Mouse (Mus musculus) erythroblast, embryonic 14.5 days (primary cell): Measurements from ENCODE around the gene Zfp566. TPM values are rescaled to one million over a fixed set of nuclear protein-coding genes. Genes with fewer than 3 reads are reported as not detected.
A peak's percentile ranks its signal among the peaks of the same experiment; 100 is the strongest.
"Not testable (repeated sequence)": the region's sequence is repeated elsewhere in the genome, so short reads cannot be mapped to it uniquely, and the experiment has no call there.

ENCODE experiments used
- H3K27me3 ChIP-seq: 2 replicates; pipeline ENCODE4 v1.6.1; 2012; ENCODE audit warnings: inconsistent platforms; ENCODE audit not compliant: control insufficient read depth
- H3K36me3 ChIP-seq: 2 replicates; pipeline ENCODE4 v1.6.1; 2012; ENCODE audit warnings: mild to moderate bottlenecking, inconsistent platforms; ENCODE audit not compliant: control insufficient read depth
- H3K4me1 ChIP-seq: 2 replicates; pipeline ENCODE4 v1.6.1; 2012; ENCODE audit warnings: inconsistent platforms; ENCODE audit not compliant: control insufficient read depth
- H3K4me3 ChIP-seq: replicated peaks from 2 replicates; pipeline ENCODE3; 2012; ENCODE audit warnings: moderate library complexity, mild to moderate bottlenecking, inconsistent platforms
- H3K9me3 ChIP-seq: 2 replicates; pipeline ENCODE4 v1.6.1; 2012; ENCODE audit warnings: low read length, inconsistent platforms, mixed read lengths; ENCODE audit not compliant: control insufficient read depth
- GATA1 ChIP-seq: IDR thresholded peaks from 2 replicates; pipeline ENCODE4 v1.6.1; 2012; ENCODE audit warnings: low read length, inconsistent platforms, mixed read lengths
- TAL1 ChIP-seq: IDR thresholded peaks from 3 replicates; pipeline ENCODE4 v1.6.1; 2012; ENCODE audit warnings: low read length, inconsistent platforms, mixed read lengths
- polyA plus RNA-seq: library from polyadenylated mRNA; stranded (reverse); fragments of >175 nt; gene quantifications from 2 replicates; pipeline ENCODE4 v1.2.3, GENCODE M21; 2012

The Zfp566 gene
- not detected in 2 replicates for polyA plus RNA-seq

GRCm38 (mm10) chr7:30090092-30090969 is at the start of gene Zfp566, which contains the start of gene Gm26920:
Zfp566 (minus strand) TSS chr7:30090527.
Gm26920 (minus strand) TSS chr7:30090410.
- Histone ChIP-seq H3K9me3 (no peaks in the 10 kb centered on the region), H3K27me3 (no peaks in the 10 kb centered on the region), H3K36me3 (peaks cover 5% of the 10 kb centered on the region), H3K4me3 (peak within 1 kb of the TSS; percentile 75), H3K4me1 (peaks cover 44% of the 10 kb centered on the region)
- TF ChIP-seq TAL1 (no peak), GATA1 (no peak)

- Histone ChIP-seq H3K4me3 (no peak overlapping the region), H3K4me1 (no peaks in the 10 kb centered on the region), H3K36me3 (peaks cover 19% of the 10 kb centered on the region), H3K9me3 (peaks cover 7% of the 10 kb centered on the region), H3K27me3 (no peaks in the 10 kb centered on the region)
- TF ChIP-seq TAL1: no peak
- TF ChIP-seq GATA1: no peak
These were observed 46.5 kb upstream of the Zfp566 start for GRCm38 (mm10) chr7:30136826-30137225.

- no peak for TF ChIP-seq TAL1
- TF ChIP-seq GATA1: no peak
- peaks cover 7% of the 10 kb centered on the region for H3K9me3 ChIP-seq
- no peaks in the 10 kb centered on the region for H3K27me3 ChIP-seq
- H3K4me1 ChIP-seq: peaks cover 2% of the 10 kb centered on the region
- peaks cover 21% of the 10 kb centered on the region for H3K36me3 ChIP-seq
- H3K4me3 ChIP-seq: no peak overlapping the region
These were observed 42.1 kb upstream of the Zfp566 start for GRCm38 (mm10) chr7:30132396-30132795.

- peaks cover 2% of the 10 kb centered on the region for H3K4me1 ChIP-seq
- no peak overlapping the region for H3K4me3 ChIP-seq
- peaks cover 21% of the 10 kb centered on the region for H3K36me3 ChIP-seq
- H3K9me3 ChIP-seq: peaks cover 7% of the 10 kb centered on the region
- no peaks in the 10 kb centered on the region for H3K27me3 ChIP-seq
- TF ChIP-seq TAL1 (no peak), GATA1 (no peak)
These were observed 39.6 kb upstream of the Zfp566 start for GRCm38 (mm10) chr7:30129900-30130299.

GRCm38 (mm10) chr7:30122188-30122530 is 31.8 kb upstream of the Zfp566 start:
- TF ChIP-seq GATA1: no peak
- no peak for TF ChIP-seq TAL1
- H3K4me3 ChIP-seq: peak overlapping the region; percentile 84
- peaks cover 22% of the 10 kb centered on the region for H3K4me1 ChIP-seq
- H3K27me3 ChIP-seq: no peaks in the 10 kb centered on the region
- H3K9me3 ChIP-seq: peaks cover 8% of the 10 kb centered on the region
- H3K36me3 ChIP-seq: no peaks in the 10 kb centered on the region

GRCm38 (mm10) chr7:30121308-30122187 is 31.2 kb upstream of the Zfp566 start, which contains the start of gene Zfp382:
Zfp382 (plus strand) TSS chr7:30121942.
- Histone ChIP-seq H3K4me1 (peaks cover 22% of the 10 kb centered on the region), H3K4me3 (peak within 1 kb of the TSS; percentile 84), H3K27me3 (no peaks in the 10 kb centered on the region), H3K36me3 (no peaks in the 10 kb centered on the region), H3K9me3 (peaks cover 8% of the 10 kb centered on the region)
- TF ChIP-seq TAL1 (no peak), GATA1 (no peak)

GRCm38 (mm10) chr7:30117935-30118334 is 27.6 kb upstream of the Zfp566 start:
- not testable (repeated sequence) for H3K4me3 ChIP-seq, H3K27me3 ChIP-seq, H3K36me3 ChIP-seq
- Histone ChIP-seq H3K9me3 (peaks cover 36% of the 10 kb centered on the region), H3K4me1 (peaks cover 22% of the 10 kb centered on the region)

- Histone ChIP-seq H3K36me3 (no peaks in the 10 kb centered on the region), H3K4me3 (no peak overlapping the region), H3K4me1 (peaks cover 6% of the 10 kb centered on the region), H3K9me3 (peaks cover 36% of the 10 kb centered on the region), H3K27me3 (no peaks in the 10 kb centered on the region)
- TF ChIP-seq GATA1: no peak
- no peak for TF ChIP-seq TAL1
These were observed 25.7 kb upstream of the Zfp566 start for GRCm38 (mm10) chr7:30116076-30116475.

- peaks cover 16% of the 10 kb centered on the region for H3K36me3 ChIP-seq
- H3K4me3 ChIP-seq: no peak overlapping the region
- H3K27me3 ChIP-seq: no peaks in the 10 kb centered on the region
- peaks cover 4% of the 10 kb centered on the region for H3K9me3 ChIP-seq
- TF ChIP-seq GATA1: no peak
- no peak for TF ChIP-seq TAL1
- H3K4me1 ChIP-seq: peaks cover 29% of the 10 kb centered on the region
These were observed 9.0 kb upstream of the Zfp566 start for GRCm38 (mm10) chr7:30099297-30099696.
